ENCODE assay signal across 12 mouse cellular contexts in the genomic region with DNA sequence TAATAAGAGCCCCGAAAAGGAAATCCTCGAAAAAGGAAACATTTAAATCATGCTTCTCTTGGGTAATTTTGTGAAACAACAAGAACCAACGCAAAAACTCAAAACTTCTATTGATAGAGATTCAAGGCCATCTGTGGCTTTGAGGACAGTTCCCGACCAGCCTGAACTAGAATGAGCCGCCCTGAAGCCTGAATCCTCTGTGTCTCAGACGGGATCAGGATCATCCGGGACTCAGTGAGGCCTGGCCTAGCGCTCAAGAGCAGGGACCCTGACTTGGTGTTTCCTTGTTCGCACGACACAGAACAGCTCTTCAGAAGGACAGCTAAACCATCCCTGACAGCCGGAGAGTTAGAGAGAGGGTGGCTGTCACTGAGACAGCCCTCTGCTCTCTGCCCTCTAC.
DNase-seq lines count a peak whose midpoint lies in the region; ATAC-seq and TF ChIP-seq lines count a peak whose summit lies in the region.
"Had no signal": no experiment of that assay in that cellular context is flagged by ENCODE, and none has a peak within 500 bp of the region (broad histone marks: within the 10 kb centered on the region; RNA-seq: fewer than 3 reads in every experiment).

No protein-coding gene starts in this region.

- H3K36me3 ChIP-seq in intestine, embryonic 14.5 days (ENCODE audit: control insufficient read depth, insufficient read depth, low read length), result no peaks in the 10 kb centered on the region
- H3K36me3 ChIP-seq in intestine, postnatal 0 days (ENCODE audit: control insufficient read depth, insufficient read depth), result no peaks in the 10 kb centered on the region
- no peaks in the 10 kb centered on the region for H3K36me3 ChIP-seq in embryonic facial prominence, embryonic 12.5 days
- H3K36me3 ChIP-seq in limb, embryonic 15.5 days, result no peaks in the 10 kb centered on the region

- H3K27ac ChIP-seq in intestine, embryonic 14.5 days (ENCODE audit: low read depth), result peak overlapping the region; percentile 73
- no peak overlapping the region for H3K27ac ChIP-seq in intestine, postnatal 0 days (ENCODE audit: low read depth, low read length)
- H3K27ac ChIP-seq in embryonic facial prominence, embryonic 12.5 days, result peak overlapping the region; percentile 83
- peak overlapping the region; percentile 83 for H3K27ac ChIP-seq in limb, embryonic 15.5 days

- DNase-seq in embryo, embryonic 11 days, result peak; percentile 14
- DNase-seq in embryo, embryonic 10 days (ENCODE audit: low spot score), result no peak
- DNase-seq in intestine, embryonic 14.5 days (ENCODE audit: low spot score), result no peak
- DNase-seq in MN1 (ENCODE audit: low spot score), result no peak
- no peak for DNase-seq in thymus, postnatal 25 days
- DNase-seq: cerebellum, adult 9-10 months; kidney, adult 8-10 months; liver had no signal

- no peak for ATAC-seq in intestine, embryonic 14.5 days (replicated peaks; ENCODE audit: low FRiP score, low TSS enrichment, low read depth)
- no peak for ATAC-seq in intestine, postnatal 0 days
- no peak for ATAC-seq in embryonic facial prominence, embryonic 12.5 days (ENCODE audit: insufficient number of reproducible peaks, insufficient read depth, low FRiP score, low TSS enrichment)
- no peak for ATAC-seq in limb, embryonic 15.5 days (ENCODE audit: insufficient number of reproducible peaks, low FRiP score, low TSS enrichment, low read depth)

- H3K4me1 ChIP-seq in intestine, embryonic 14.5 days (replicated peaks; ENCODE audit: control insufficient read depth, insufficient read depth, low read length), result peaks cover 22% of the 10 kb centered on the region
- no peaks in the 10 kb centered on the region for H3K4me1 ChIP-seq in intestine, postnatal 0 days (replicated peaks; ENCODE audit: control insufficient read depth, insufficient read depth, low read length)
- H3K4me1 ChIP-seq in embryonic facial prominence, embryonic 12.5 days, result peaks cover 29% of the 10 kb centered on the region
- H3K4me1 ChIP-seq in limb, embryonic 15.5 days, result peaks cover 36% of the 10 kb centered on the region

- H3K9ac ChIP-seq in intestine, embryonic 14.5 days (ENCODE audit: low read length), result no peak overlapping the region
- no peak overlapping the region for H3K9ac ChIP-seq in intestine, postnatal 0 days (ENCODE audit: low read depth, low read length)
- no peak overlapping the region for H3K9ac ChIP-seq in embryonic facial prominence, embryonic 12.5 days
- no peak overlapping the region for H3K9ac ChIP-seq in limb, embryonic 15.5 days

- no peak overlapping the region for H3K4me2 ChIP-seq in intestine, embryonic 14.5 days (ENCODE audit: low read length)
- H3K4me2 ChIP-seq in intestine, postnatal 0 days (replicated peaks; ENCODE audit: low read depth), result no peak overlapping the region
- no peak overlapping the region for H3K4me2 ChIP-seq in embryonic facial prominence, embryonic 12.5 days (replicated peaks)
- no peak overlapping the region for H3K4me2 ChIP-seq in limb, embryonic 15.5 days

- no peak overlapping the region for H3K4me3 ChIP-seq in intestine, embryonic 14.5 days (ENCODE audit: low read depth, low read length)
- no peak overlapping the region for H3K4me3 ChIP-seq in intestine, postnatal 0 days (ENCODE audit: low read depth, low read length)
- no peak overlapping the region for H3K4me3 ChIP-seq in embryonic facial prominence, embryonic 12.5 days
- no peak overlapping the region for H3K4me3 ChIP-seq in limb, embryonic 15.5 days
- H3K4me3 ChIP-seq: erythroblast, embryonic 14.5 days had no signal

- 69% methylated on average over 11 of the region's 11 CpGs for WGBS in intestine, embryonic 14.5 days
- WGBS in intestine, postnatal 0 days, result 84% methylated on average over 11 of the region's 11 CpGs
- 68% methylated on average over 11 of the region's 11 CpGs for WGBS in embryonic facial prominence, embryonic 12.5 days
- 60% methylated on average over 11 of the region's 11 CpGs for WGBS in limb, embryonic 15.5 days

- H3K9me3 ChIP-seq in intestine, embryonic 14.5 days (ENCODE audit: control insufficient read depth, low read length), result no peaks in the 10 kb centered on the region
- H3K9me3 ChIP-seq in intestine, postnatal 0 days (ENCODE audit: control insufficient read depth), result no peaks in the 10 kb centered on the region
- no peaks in the 10 kb centered on the region for H3K9me3 ChIP-seq in embryonic facial prominence, embryonic 12.5 days
- H3K9me3 ChIP-seq in limb, embryonic 15.5 days, result no peaks in the 10 kb centered on the region

- no peaks in the 10 kb centered on the region for H3K27me3 ChIP-seq in intestine, embryonic 14.5 days (replicated peaks; ENCODE audit: control insufficient read depth, insufficient read depth, low read length)
- H3K27me3 ChIP-seq in intestine, postnatal 0 days (replicated peaks; ENCODE audit: control insufficient read depth, insufficient read depth, low read length), result no peaks in the 10 kb centered on the region
- no peaks in the 10 kb centered on the region for H3K27me3 ChIP-seq in embryonic facial prominence, embryonic 12.5 days
- no peaks in the 10 kb centered on the region for H3K27me3 ChIP-seq in limb, embryonic 15.5 days

- TF ChIP-seq CTCF in intestine, postnatal 0 days (IDR thresholded peaks at IDR 0.05; ENCODE audit: low read depth), result no peak
